8 mouse cellular contexts compared by ENCODE assay signal in genomic region chr11:4094378-4095170, GRCm38 (mm10). TPM values are rescaled to one million over a fixed set of nuclear protein-coding genes. Genes with fewer than 3 reads are reported as not detected.
A peak's percentile ranks its signal among the peaks of the same experiment; 100 is the strongest.
DNase-seq lines count a peak whose midpoint lies in the region; ATAC-seq lines count a peak whose summit lies in the region.

No protein-coding gene starts in this region.

- WGBS in forebrain, embryonic 13.5 days: 5% methylated on average over 22 of the region's 24 CpGs

- ATAC-seq in forebrain, embryonic 13.5 days: no peak

- H3K4me3 ChIP-seq in forebrain, embryonic 13.5 days: peak overlapping the region; percentile 53

- no peaks in the 10 kb centered on the region for H3K9me3 ChIP-seq in forebrain, embryonic 13.5 days (replicated peaks)

- H3K9ac ChIP-seq in forebrain, embryonic 13.5 days: peak overlapping the region; percentile 64

- H3K4me1 ChIP-seq in forebrain, embryonic 13.5 days: peaks cover 29% of the 10 kb centered on the region

- peak overlapping the region; percentile 78; the same call in 1 of the 2 replicates for H3K27ac ChIP-seq in forebrain, embryonic 13.5 days

- H3K4me2 ChIP-seq in forebrain, embryonic 13.5 days: peak overlapping the region; percentile 82

- H3K36me3 ChIP-seq in forebrain, embryonic 13.5 days (ENCODE audit: poor library complexity, severe bottlenecking): peaks cover 8% of the 10 kb centered on the region; the same call in 1 of the 2 replicates

- H3K27me3 ChIP-seq in forebrain, embryonic 13.5 days: no peaks in the 10 kb centered on the region

- DNase-seq in Muller cell, postnatal 12 days (ENCODE audit: inconsistent ontology term): peak; percentile 30
- DNase-seq in c-Kit-positive CD71-positive TER-119-negative erythroid progenitor cells, embryonic 14.5 days (ENCODE audit: low read depth): peak; percentile 90
- peak; percentile 77 for DNase-seq in heart, postnatal 4 days
- peak; percentile 67 for DNase-seq in layer of hippocampus, adult 9-11 months
- DNase-seq in lung, postnatal 25 days (ENCODE audit: low spot score): peak; percentile 78
- DNase-seq in retina, embryonic 14.5 days (ENCODE audit: low spot score): peak; percentile 85
- DNase-seq in thymus, postnatal 25 days: peak; percentile 69

RNA-seq across cellular contexts. Expression of gene Mtfp1, which starts 0.7 kb away (rescaled TPM):
- polyA plus RNA-seq in forebrain, embryonic 13.5 days (2015; fragmentation: Nextera tagmentation; extraction: Ambion mirVana): 7.0 and 7.5 TPM in 2 replicates
- total RNA-seq in heart, postnatal 4 days (2021): 10 to 100 TPM; 46.3 to 52.0 TPM

RNA-seq across cellular contexts. Expression of gene Sec14l2, which starts 28.6 kb away (rescaled TPM):
- 1.5 and 2.3 TPM in 2 replicates for polyA plus RNA-seq in forebrain, embryonic 13.5 days (2015; fragmentation: Nextera tagmentation; extraction: Ambion mirVana)
- 1 to 10 TPM in 1 of 2 experiments, under 1 TPM in 1; 0.91 to 1.1 TPM for total RNA-seq in heart, postnatal 4 days (2021)

RNA-seq across cellular contexts. Expression of gene Sec14l3, which starts 29.9 kb away (rescaled TPM):
- 0.22 and 0.62 TPM in 2 replicates for polyA plus RNA-seq in forebrain, embryonic 13.5 days (2015; fragmentation: Nextera tagmentation; extraction: Ambion mirVana)
- not detected for total RNA-seq in heart, postnatal 4 days (2021)

RNA-seq across cellular contexts. Expression of gene Rnf215, which starts 40.4 kb away (rescaled TPM):
- polyA plus RNA-seq in forebrain, embryonic 13.5 days (2015; fragmentation: Nextera tagmentation; extraction: Ambion mirVana): 37.5 and 41.0 TPM in 2 replicates
- 10 to 100 TPM; 17.5 to 18.3 TPM for total RNA-seq in heart, postnatal 4 days (2021)

Comparison
In these comparisons a context has a peak if more than half of its experiments do, and no peak if none do; other contexts are left out.
1. DNase-seq: peak in every context shown above with its lines; median percentile 90 in c-Kit-positive CD71-positive TER-119-negative erythroid progenitor cells, embryonic 14.5 days; 85 in retina, embryonic 14.5 days; 78 in lung, postnatal 25 days; 77 in heart, postnatal 4 days; 69 in thymus, postnatal 25 days; 67 in layer of hippocampus, adult 9-11 months; 30 in Muller cell, postnatal 12 days.